Mouse (Mus musculus) testis, adult 2 months (tissue): ENCODE data around the gene Ssu72.

ENCODE experiments used
- CTCF ChIP-seq: fragments of 200-500 bp; IDR thresholded peaks from 2 replicates; pipeline ENCODE4 v1.5.1; 2012; ENCODE audit warnings: low read depth, mild to moderate bottlenecking, inconsistent platforms, low read length, moderate library complexity; ENCODE audit not compliant: control insufficient read depth, insufficient read depth, insufficient replicate concordance
- POLR2A ChIP-seq: fragments of 200-500 bp; IDR thresholded peaks from 2 replicates; pipeline ENCODE4 v1.6.1; 2012; ENCODE audit warnings: low read depth, mild to moderate bottlenecking, inconsistent platforms, low read length, moderate library complexity; ENCODE audit not compliant: control insufficient read depth

DNA sequence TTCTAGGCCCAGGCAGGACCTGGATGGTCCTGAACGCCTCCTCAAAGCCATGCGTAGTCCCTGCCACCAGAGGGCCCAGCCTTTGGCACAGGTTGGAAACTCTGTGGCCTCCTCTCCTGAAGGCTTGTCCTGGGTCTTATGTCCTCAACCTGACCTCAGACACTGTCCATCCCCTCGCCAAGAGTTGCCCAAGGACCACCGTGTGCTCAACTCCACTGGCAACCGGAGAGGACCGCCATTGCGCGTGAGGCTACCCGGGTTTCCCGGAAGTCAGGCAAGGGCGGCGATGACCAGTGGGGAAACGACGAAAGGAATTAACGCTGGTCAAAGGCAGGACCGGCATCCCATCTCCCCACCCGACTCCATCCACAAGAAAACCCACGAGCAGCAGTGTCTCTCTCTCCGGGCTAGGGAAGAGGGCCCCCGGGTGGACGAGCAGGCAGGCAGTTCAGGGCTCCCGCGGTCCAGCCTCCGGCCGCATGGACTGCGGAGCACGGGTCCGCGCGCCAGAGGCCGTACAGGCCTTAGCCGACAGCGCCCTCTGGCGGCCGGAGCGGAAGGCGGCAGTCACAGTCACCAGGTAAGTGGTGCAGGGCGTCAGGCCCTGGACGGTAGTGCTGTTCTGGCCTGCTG is 65.4 kb downstream of the Ssu72 start:
- TF ChIP-seq CTCF (peak; percentile 99), POLR2A (peak; percentile 73)
